Mouse (Mus musculus) MEL (cell line): Measurements from ENCODE around the gene Osbp2. TPM values are rescaled to one million over a fixed set of nuclear protein-coding genes. Genes with fewer than 3 reads are reported as not detected.

Experiments used
- DNase-seq: peaks from one replicate; pipeline ENCODE4 v3.0.0; 2011; ENCODE audit warnings: low read depth, low spot score
- H3K27ac ChIP-seq: 2 replicates; pipeline ENCODE4 v1.5.1; 2012; ENCODE audit warnings: low read depth, mild to moderate bottlenecking, control low read depth, low read length, moderate library complexity; ENCODE audit not compliant: control insufficient read depth
- H3K27me3 ChIP-seq, 2 experiments: fragments of 150-350 bp in 1 of 2; sonication (generic) in 1 of 2; 2 replicates each; pipeline ENCODE4 v1.6.1; 2012; ENCODE audit warnings: low read length in 2 of 2, mild to moderate bottlenecking in 2 of 2, improper control_type of control experiment in 1 of 2, moderate library complexity in 1 of 2; ENCODE audit not compliant: insufficient read depth in 2 of 2, control insufficient read depth in 1 of 2
- H3K36me3 ChIP-seq, 2 experiments: 2 replicates each; pipeline ENCODE4 v1.6.1; 2012 to 2014; ENCODE audit warnings: low read length in 2 of 2, improper control_type of control experiment in 1 of 2, inconsistent platforms in 1 of 2, mild to moderate bottlenecking in 1 of 2; ENCODE audit not compliant: insufficient read depth in 2 of 2, control insufficient read depth in 1 of 2
- H3K4me1 ChIP-seq, 2 experiments: fragments of 150-350 bp in 1 of 2; sonication (generic) in 1 of 2; 2 replicates each; pipeline ENCODE4 v1.6.1; 2012; ENCODE audit warnings: low read length in 2 of 2, improper control_type of control experiment in 1 of 2, mild to moderate bottlenecking in 1 of 2; ENCODE audit not compliant: insufficient read depth in 2 of 2, control insufficient read depth in 1 of 2
- H3K4me3 ChIP-seq, 2 experiments: fragments of 150-350 bp in 1 of 2; sonication (generic) in 1 of 2; 2 replicates each; pipeline ENCODE4 v1.5.1; 2012; ENCODE audit warnings: low read depth in 2 of 2, low read length in 2 of 2, mild to moderate bottlenecking in 2 of 2, moderate library complexity in 2 of 2, control low read depth in 1 of 2, improper control_type of control experiment in 1 of 2; ENCODE audit not compliant: control insufficient read depth in 1 of 2, insufficient read depth in 1 of 2
- H3K79me2 ChIP-seq: 2 replicates; pipeline ENCODE4 v1.6.1; 2012; ENCODE audit warnings: mild to moderate bottlenecking, low read length, moderate library complexity; ENCODE audit not compliant: control insufficient read depth, poor library complexity, insufficient read depth
- H3K9ac ChIP-seq: 2 replicates; pipeline ENCODE4 v1.6.1; 2012; ENCODE audit warnings: low read depth, mild to moderate bottlenecking, control low read depth, low read length, moderate library complexity; ENCODE audit not compliant: control insufficient read depth, poor library complexity, severe bottlenecking
- H3K9me3 ChIP-seq: fragments of 150-350 bp; sonication (generic); replicated peaks from 2 replicates; pipeline ENCODE4 v1.6.1; 2012; ENCODE audit warnings: mild to moderate bottlenecking, low read length, improper control_type of control experiment, moderate library complexity; ENCODE audit not compliant: insufficient read depth
- MAFK ChIP-seq: IDR thresholded peaks from 2 replicates; pipeline ENCODE4 v1.6.1; 2011; ENCODE audit warnings: low read depth, mild to moderate bottlenecking, low read length, improper control_type of control experiment, borderline replicate concordance
- TAL1 ChIP-seq: IDR thresholded peaks from 2 replicates; pipeline ENCODE4 v1.6.1; 2012; ENCODE audit warnings: mild to moderate bottlenecking, inconsistent platforms, low read length, moderate library complexity, mixed read lengths
- polyA plus RNA-seq, 2 experiments: library from polyadenylated mRNA; stranded (reverse) in 1 of 2; unstranded in 1 of 2; fragments of >175 nt in 1 of 2; fragments of >200 nt in 1 of 2; gene quantifications; 2 replicates each; pipeline versions ENCODE4 v1.2.1 to v1.2.4; 2012; ENCODE audit warnings: low replicate concordance in 2 of 2, low read depth in 1 of 2; ENCODE audit not compliant: insufficient read length in 2 of 2, insufficient read depth in 1 of 2, missing spikeins in 1 of 2
- total RNA-seq: library from RNA; depleted of rRNA; stranded (reverse); fragments of 300-350 nt; gene quantifications from 2 replicates; pipeline ENCODE4 v1.2.3, GENCODE M21; 2012; rRNA removed

The Osbp2 gene
- total and polyA plus RNA-seq, 3 experiments: 0.04 TPM; not detected in 2

GRCm38 (mm10) chr11:3661964-3662363, 201.7 kb downstream of the Osbp2 start:
- H3K9me3 ChIP-seq: no peaks in the 10 kb centered on the region
- H3K27ac ChIP-seq: no peak overlapping the region
- H3K27me3 ChIP-seq: no peaks in the 10 kb centered on the region
- no peaks in the 10 kb centered on the region for H3K4me1 ChIP-seq
- no peaks in the 10 kb centered on the region; the same call in 1 of the 2 replicates for H3K79me2 ChIP-seq
- H3K36me3 ChIP-seq: peaks cover 4 to 9% of the 10 kb centered on the region in 2 experiments
- no peak overlapping the region for H3K4me3 ChIP-seq
- no peak for DNase-seq
- H3K9ac ChIP-seq: no peak overlapping the region
- peak; percentile 56; the same call in 1 of the 2 replicates for TF ChIP-seq MAFK
- TF ChIP-seq TAL1: no peak
- TF ChIP-seq, all 39 proteins: peak for 1

Other genes starting within 250 kb of the Osbp2 start
- gene Morc2a, start 214.7 kb downstream of the Osbp2 start, total RNA-seq: 12.8 and 14.7 TPM in 2 replicates
- 10 to 100 TPM; 23.4 to 25.6 TPM for gene Morc2a, start 214.7 kb downstream of the Osbp2 start, polyA plus RNA-seq
- gene 4921536K21Rik, start 31.2 kb upstream of the Osbp2 start, total RNA-seq: 0.08 and 0.10 TPM in 2 replicates
- gene 4921536K21Rik, start 31.2 kb upstream of the Osbp2 start, polyA plus RNA-seq: under 1 TPM in 1 of 2 experiments, not detected in 1; 0.40 TPM
- 0.81 and 0.92 TPM in 2 replicates for gene Dusp18, start 31.3 kb upstream of the Osbp2 start, total RNA-seq
- gene Dusp18, start 31.3 kb upstream of the Osbp2 start, polyA plus RNA-seq: 1 to 10 TPM in 1 of 2 experiments, not detected in 1; 2.2 TPM
- gene Slc35e4, start 50.8 kb upstream of the Osbp2 start, total RNA-seq: 12.1 and 13.4 TPM in 2 replicates
- 10 to 100 TPM in 1 of 2 experiments, not detected in 1; 14.0 TPM for gene Slc35e4, start 50.8 kb upstream of the Osbp2 start, polyA plus RNA-seq
- 11.4 and 14.1 TPM in 2 replicates for gene Tcn2, start 68.3 kb upstream of the Osbp2 start, total RNA-seq
- 10 to 100 TPM in 1 of 2 experiments, not detected in 1; 16.0 TPM for gene Tcn2, start 68.3 kb upstream of the Osbp2 start, polyA plus RNA-seq
- gene Pes1, start 100.1 kb upstream of the Osbp2 start, total RNA-seq: 224 and 240 TPM in 2 replicates
- 100 to 1,000 TPM; 301 to 498 TPM for gene Pes1, start 100.1 kb upstream of the Osbp2 start, polyA plus RNA-seq
- 0.31 and 0.39 TPM in 2 replicates for gene 4930556J24Rik, start 112.9 kb upstream of the Osbp2 start, total RNA-seq
- under 1 TPM in 1 of 2 experiments, not detected in 1; 0.47 TPM for gene 4930556J24Rik, start 112.9 kb upstream of the Osbp2 start, polyA plus RNA-seq
- 0.12 and 0.20 TPM in 2 replicates for gene Gal3st1, start 119.7 kb upstream of the Osbp2 start, total RNA-seq
- under 1 TPM in 1 of 2 experiments, not detected in 1; 0.07 TPM for gene Gal3st1, start 119.7 kb upstream of the Osbp2 start, polyA plus RNA-seq
- gene Sec14l4, start 167.6 kb upstream of the Osbp2 start, total RNA-seq: not detected in 2 replicates
- not detected for gene Sec14l4, start 167.6 kb upstream of the Osbp2 start, polyA plus RNA-seq
- not detected in 2 replicates for gene Sec14l3, start 200.9 kb upstream of the Osbp2 start, total RNA-seq
- not detected for gene Sec14l3, start 200.9 kb upstream of the Osbp2 start, polyA plus RNA-seq
- gene Mtfp1, start 231.5 kb upstream of the Osbp2 start, total RNA-seq: 71.4 and 84.8 TPM in 2 replicates
- 10 to 100 TPM in 1 of 2 experiments, not detected in 1; 70.5 TPM for gene Mtfp1, start 231.5 kb upstream of the Osbp2 start, polyA plus RNA-seq